Mouse (Mus musculus) granulocyte monocyte progenitor cell, adult 5-6 weeks (primary cell): ENCODE results near the gene Tmem62. TPM values are rescaled to one million over a fixed set of nuclear protein-coding genes. Genes with fewer than 3 reads are reported as not detected.

Experiments
- ATAC-seq: replicated peaks from 2 replicates; pipeline ENCODE4 v1.8.0; 2016; ENCODE audit warnings: mild to moderate bottlenecking, moderate TSS enrichment, inconsistent platforms; ENCODE audit not compliant: poor library complexity, severe bottlenecking
- total RNA-seq, 2 experiments: library from RNA; stranded (forward) in 1 of 2; stranded (reverse) in 1 of 2; fragments of 200-712, 200-1000 nt in 1 of 2; fragments of >200 nt in 1 of 2; fragmentation: Nextera tagmentation in 1 of 2; gene quantifications; 2 replicates each; pipeline ENCODE4 v1.2.3; 2014 to 2017

Gene Tmem62
- total RNA-seq, 2 experiments from 2014 or later, result 5.1 to 11.0 TPM

DNA sequence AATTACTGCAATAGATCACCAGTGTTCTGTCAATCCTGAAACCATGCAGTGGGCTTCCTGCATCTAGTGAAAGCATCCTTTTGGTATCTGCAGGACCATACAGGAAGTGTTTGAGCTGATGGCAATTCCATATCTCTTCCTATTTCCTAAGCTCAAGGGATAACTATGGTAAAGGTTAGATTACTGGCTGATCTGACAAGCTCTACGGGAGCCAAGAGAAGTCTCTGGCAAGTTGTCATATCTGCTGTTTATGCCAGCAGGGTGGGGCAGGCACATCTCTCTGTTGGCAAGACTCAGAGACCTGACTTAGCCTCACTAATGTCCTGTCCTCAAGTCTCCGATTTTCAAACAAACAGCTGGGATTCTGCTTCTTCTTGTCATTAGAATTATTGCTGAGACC is 77.2 kb downstream of the Tmem62 start:
- ATAC-seq, result no peak

GRCm38 (mm10) chr2:121055915-121056314 is 79.1 kb downstream of the Tmem62 start:
- no peak for ATAC-seq

Other genes starting within 250 kb of the Tmem62 start
- gene Cdan1, start 126.9 kb upstream of the Tmem62 start, total RNA-seq (2014; fragmentation: Nextera tagmentation), result 27.6 and 41.7 TPM in 2 replicates
- gene Cdan1, start 126.9 kb upstream of the Tmem62 start, total RNA-seq (2017), result 17.0 and 24.1 TPM in 2 replicates
- 3.1 and 7.9 TPM in 2 replicates for gene Ttbk2, start 126.4 kb upstream of the Tmem62 start, total RNA-seq (2014; fragmentation: Nextera tagmentation)
- gene Ttbk2, start 126.4 kb upstream of the Tmem62 start, total RNA-seq (2017), result 4.0 and 6.3 TPM in 2 replicates
- gene Ubr1, start 6.3 kb upstream of the Tmem62 start, total RNA-seq (2014; fragmentation: Nextera tagmentation), result 26.0 and 29.1 TPM in 2 replicates
- 26.0 and 33.2 TPM in 2 replicates for gene Ubr1, start 6.3 kb upstream of the Tmem62 start, total RNA-seq (2017)
- gene Ccndbp1, start 31.4 kb downstream of the Tmem62 start, total RNA-seq (2014; fragmentation: Nextera tagmentation), result 27.0 and 35.7 TPM in 2 replicates
- 30.5 and 40.2 TPM in 2 replicates for gene Ccndbp1, start 31.4 kb downstream of the Tmem62 start, total RNA-seq (2017)
- not detected in 2 replicates for gene Epb42, start 60.1 kb downstream of the Tmem62 start, total RNA-seq (2014; fragmentation: Nextera tagmentation)
- gene Epb42, start 60.1 kb downstream of the Tmem62 start, total RNA-seq (2017), result not detected in 2 replicates
- not detected in 2 replicates for gene Tgm5, start 108.8 kb downstream of the Tmem62 start, total RNA-seq (2014; fragmentation: Nextera tagmentation)
- gene Tgm5, start 108.8 kb downstream of the Tmem62 start, total RNA-seq (2017), result not detected in 2 replicates
- gene Tgm7, start 132.8 kb downstream of the Tmem62 start, total RNA-seq (2014; fragmentation: Nextera tagmentation), result not detected in 2 replicates
- not detected in 2 replicates for gene Tgm7, start 132.8 kb downstream of the Tmem62 start, total RNA-seq (2017)
- gene Adal, start 163.4 kb downstream of the Tmem62 start, total RNA-seq (2014; fragmentation: Nextera tagmentation), result 10.4 and 17.9 TPM in 2 replicates
- 9.0 and 9.2 TPM in 2 replicates for gene Adal, start 163.4 kb downstream of the Tmem62 start, total RNA-seq (2017)
- 6.6 and 9.7 TPM in 2 replicates for gene Lcmt2, start 163.6 kb downstream of the Tmem62 start, total RNA-seq (2014; fragmentation: Nextera tagmentation)
- 6.6 and 7.3 TPM in 2 replicates for gene Lcmt2, start 163.6 kb downstream of the Tmem62 start, total RNA-seq (2017)
- gene Tubgcp4, start 193.6 kb downstream of the Tmem62 start, total RNA-seq (2014; fragmentation: Nextera tagmentation), result 48.4 and 60.8 TPM in 2 replicates
- 27.0 and 36.1 TPM in 2 replicates for gene Tubgcp4, start 193.6 kb downstream of the Tmem62 start, total RNA-seq (2017)
- gene Zscan29, start 194.1 kb downstream of the Tmem62 start, total RNA-seq (2014; fragmentation: Nextera tagmentation), result 14.1 and 21.9 TPM in 2 replicates
- gene Zscan29, start 194.1 kb downstream of the Tmem62 start, total RNA-seq (2017), result 23.0 and 23.8 TPM in 2 replicates